Mouse (Mus musculus) natural killer cell, adult 2 months (primary cell): ENCODE data around the gene Bnip1.

ENCODE experiments used
- DNase-seq, 2 experiments: peaks; one replicate each; pipeline ENCODE4 v3.0.0; 2022; ENCODE audit warnings: low spot score in 2 of 2

Gene Bnip1

DNA sequence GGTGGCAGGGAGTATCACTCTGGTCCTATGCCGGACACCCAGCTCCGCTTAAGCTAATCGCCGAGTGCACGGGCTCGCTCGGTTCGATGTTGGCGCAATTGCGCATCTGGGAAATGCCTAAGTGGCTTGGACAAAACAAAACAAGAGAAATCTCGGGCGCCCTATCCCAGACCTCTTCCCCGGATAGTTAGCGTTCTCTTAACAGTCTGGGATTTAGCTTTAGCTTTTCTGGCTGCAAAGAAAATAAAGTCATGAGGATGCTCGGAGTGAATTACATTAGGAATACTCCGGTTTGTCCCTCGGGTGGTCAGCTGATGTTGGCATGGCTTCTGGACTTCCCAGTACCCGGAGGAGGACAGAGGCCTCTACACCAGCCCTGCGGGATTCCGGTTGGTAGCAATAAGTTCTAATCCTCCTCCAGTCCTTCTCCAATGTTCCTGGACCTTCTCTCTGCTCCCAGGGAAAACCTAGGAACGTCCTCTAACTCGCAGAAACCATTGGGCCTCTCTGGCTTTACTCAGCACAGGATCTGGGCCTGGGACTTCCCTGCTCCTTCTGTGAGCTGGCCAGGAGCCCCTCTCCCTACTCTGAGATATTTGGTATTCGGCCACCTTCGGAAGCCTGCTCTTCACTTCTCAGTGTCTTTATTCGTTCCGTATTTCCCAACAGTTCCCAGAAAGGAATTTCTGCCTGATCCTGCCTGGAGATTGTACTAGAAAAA lies 59.0 kb downstream of the Bnip1 start:
- no peak for DNase-seq

DNA sequence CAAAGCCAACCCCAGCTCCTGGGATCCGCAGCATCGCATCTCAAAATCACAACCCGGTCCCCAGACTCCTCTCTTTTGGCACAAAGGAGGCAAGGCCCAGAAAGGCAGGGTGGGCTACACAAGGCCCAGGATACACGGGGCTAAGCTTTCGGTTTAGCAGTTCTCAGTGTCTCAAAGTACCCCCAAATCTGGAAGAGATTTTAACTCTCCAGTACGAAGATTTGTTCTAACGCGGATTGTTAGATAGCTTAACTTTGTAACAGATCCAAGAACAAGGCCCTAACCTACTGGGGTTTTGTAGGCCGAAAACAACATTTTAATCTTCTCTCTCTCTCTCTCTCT lies 59.5 kb downstream of the Bnip1 start:
- no peak for DNase-seq

DNA sequence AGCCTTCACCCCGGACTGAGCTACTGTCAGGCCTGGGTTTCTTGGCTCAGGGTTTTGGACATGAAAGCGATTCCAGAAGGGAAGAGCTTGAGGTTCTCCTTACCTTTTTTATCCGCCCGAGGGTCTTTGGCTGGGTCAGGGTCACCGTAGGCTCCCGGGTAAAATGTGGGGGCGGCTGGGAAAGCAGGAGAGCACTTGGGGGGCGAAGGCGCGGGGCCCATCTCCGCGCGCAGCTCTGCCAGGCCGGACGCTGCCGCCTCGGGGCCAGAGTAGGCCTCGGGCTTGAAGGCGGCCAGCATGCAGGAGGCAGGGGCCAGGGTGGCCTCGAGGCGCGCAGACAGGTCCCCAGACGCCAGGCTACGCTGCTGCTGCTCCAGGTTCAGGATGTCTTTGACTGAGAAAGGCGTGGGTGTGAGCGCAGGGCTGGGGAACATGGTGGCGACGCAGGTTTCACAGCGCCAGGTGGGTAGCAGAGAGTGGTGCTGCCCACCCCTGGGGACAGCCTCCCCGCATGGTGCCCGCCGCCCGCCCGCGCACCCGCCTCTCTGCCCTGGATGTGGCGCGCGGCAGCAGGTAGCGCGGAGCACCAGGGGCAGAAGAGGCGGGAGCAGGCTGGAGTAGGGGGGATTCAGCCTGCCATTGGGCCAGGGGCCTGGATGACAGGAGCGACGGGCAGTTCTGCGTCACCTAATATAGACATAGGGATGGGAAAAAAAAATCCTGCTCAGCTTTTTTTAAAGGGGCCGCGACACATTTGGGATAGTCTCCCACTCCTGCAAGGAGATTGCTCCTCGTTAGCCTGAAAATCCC lies 60.3 kb downstream of the Bnip1 start:
- DNase-seq, result no peak

DNA sequence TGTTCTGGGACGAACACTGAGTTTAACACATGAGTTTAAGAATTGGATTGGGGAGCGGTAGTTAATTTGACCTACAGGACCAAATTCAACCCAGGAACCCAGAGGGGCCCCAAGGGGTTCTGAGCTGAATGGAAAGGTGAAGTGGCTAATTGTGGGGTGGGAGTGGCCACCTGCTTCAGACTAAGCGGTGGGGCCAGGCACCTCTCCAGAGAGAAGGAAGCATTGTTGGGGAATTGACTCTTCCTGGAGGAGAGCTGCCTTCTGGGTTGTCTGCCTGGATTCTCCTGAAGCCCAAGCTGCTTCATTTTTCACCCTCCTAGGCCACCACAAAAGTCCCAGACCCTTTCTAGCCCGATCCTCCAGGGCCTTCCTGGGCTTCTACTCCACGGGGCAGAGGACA lies 61.1 kb downstream of the Bnip1 start:
- no peak for DNase-seq
